Mouse (Mus musculus): ENCODE results near the gene 1700113H08Rik. TPM values are rescaled to one million over a fixed set of nuclear protein-coding genes. Genes with fewer than 3 reads are reported as not detected.

Gene 1700113H08Rik
- total RNA-seq, 2 experiments from 2014 or later = not detected

DNA sequence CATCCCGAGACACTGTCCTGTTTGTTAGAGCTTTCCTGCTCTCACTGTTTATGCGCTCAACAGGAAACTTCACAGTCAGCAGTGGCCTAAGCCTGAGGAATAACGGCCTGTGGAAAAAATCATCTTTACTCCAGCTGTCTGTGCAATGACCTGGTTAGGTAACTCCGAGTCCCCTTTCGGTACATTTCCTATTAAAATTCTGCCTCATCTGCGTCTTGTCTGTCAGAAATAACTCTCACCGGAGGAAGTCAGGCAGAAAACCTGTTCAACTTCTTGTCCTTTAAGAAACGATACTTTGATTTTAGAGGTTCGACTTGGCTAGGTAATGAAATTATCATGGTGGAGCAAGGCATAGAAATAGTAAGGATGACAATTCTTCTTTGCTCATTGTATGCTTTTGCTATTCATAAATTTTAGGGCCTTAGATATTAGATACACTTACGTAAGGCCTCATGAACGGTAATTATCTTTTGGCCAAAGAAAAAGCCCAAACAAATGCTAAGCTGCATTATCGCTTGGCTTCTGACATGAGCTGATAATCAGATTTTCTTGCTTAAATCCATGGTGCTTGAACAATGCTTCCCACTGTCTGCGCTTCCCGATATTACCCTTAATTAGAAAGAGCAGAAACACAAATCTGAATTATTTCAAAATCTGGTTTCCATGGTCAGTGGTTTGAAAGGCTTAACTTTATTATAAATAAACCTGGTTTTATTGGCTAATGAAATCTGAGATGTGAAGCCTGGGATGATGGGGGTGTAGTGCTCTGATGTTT, 96.1 kb downstream of the 1700113H08Rik start:
- intact Hi-C loops (cut with DNase I) = no loop called here
- DNase-seq (ENCODE audit: low spot score in 2 of 2) = no peak

DNA sequence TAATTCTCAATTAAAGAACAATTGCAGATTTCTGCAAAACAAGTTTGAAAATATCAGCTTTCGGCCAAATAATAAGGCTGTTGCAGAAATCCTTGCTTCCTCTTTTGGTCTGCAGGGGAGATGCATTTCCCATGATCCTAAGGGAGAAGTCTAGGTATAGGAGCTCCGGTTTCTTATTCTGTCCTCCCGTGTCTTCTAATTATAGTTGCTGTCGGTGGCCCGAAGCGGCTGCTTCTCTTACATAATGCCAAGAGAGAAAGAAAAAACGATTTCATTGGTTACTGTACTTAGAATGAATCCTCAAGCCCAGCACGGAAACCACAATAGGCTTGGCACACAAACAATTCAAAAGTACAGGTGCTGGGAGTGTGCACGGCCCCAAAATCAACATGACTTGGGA, 101.9 kb downstream of the 1700113H08Rik start:
- peak in 1 of 2 experiments; percentile 12 for DNase-seq (ENCODE audit: low spot score in 2 of 2)

DNA sequence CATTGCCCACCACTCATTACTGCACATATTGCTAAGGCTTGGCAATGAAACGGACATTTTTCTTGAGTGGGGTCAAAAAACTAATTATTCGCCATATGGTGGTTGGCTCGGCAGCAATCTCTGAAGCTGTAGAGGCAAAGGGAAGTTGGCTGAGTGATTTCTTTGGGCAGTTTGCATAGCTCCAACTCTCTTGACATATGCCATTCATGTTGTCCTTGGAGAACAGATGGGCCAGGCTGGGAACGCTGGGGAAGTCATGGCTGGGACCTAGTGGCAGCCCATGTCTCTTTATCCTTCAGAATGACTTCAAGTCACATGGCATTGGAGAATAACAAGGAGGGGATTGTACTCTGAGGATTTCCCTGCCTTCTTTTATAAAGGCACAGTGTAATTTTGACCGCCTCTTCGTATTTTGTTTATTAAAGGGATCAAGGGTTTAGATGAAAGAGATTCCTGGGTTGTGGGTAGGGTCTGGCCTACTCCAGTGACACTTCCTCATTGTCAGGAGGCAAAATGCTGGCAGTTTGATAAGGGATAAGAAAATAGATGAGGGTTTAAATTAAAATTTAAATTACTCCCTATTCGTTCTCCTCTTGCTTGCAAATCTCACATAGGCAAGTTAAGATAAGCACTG, 138.4 kb downstream of the 1700113H08Rik start:
- no peak for DNase-seq (ENCODE audit: low spot score in 2 of 2)
- intact Hi-C loops (cut with DNase I) = no loop called here

More for the DNA sequence above, 101.9 kb downstream of the 1700113H08Rik start:
- intact Hi-C loops (cut with DNase I) = no loop called here

DNA sequence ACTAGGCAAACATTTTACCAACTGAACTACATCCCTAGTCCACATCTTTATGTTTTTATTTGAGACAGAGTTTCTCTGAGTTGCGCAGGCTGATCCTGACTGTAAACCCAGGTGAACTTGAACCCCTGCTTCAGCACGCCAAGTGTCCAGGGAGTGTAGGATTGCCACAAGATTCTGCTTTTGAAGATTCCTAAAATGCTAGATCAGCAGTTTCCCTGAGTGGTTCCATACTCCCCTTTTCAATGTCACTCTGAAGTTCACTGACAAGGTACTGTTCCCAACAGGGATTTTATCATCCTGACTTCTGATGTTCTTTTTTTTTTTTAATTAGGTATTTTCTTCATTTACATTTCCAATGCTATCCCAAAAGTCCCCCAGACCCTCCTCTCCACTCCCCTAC, 140.9 kb downstream of the 1700113H08Rik start:
- DNase-seq (ENCODE audit: low spot score in 2 of 2) = no peak
- intact Hi-C loops (cut with DNase I) = no loop called here

DNA sequence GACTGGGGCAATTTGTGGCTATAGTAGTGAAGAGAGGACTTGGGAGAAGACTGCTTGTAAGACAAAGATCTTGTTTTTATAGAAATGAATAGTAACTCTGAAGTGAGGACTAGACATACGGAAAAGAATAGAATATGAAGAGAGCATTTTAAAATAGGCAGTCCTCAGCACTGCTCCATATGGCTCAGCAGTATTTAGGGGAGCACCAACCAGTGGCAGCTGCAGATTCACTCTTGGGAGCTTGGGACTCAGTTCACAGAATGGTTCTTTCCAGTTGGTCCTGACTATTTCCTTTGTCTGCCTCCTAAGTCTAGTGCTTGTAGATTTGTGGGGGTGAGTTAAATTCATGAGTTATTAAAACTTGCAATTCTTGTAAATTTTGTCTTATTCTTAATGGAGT, 151.6 kb downstream of the 1700113H08Rik start:
- intact Hi-C loops (cut with DNase I) = no loop called here
- DNase-seq (ENCODE audit: low spot score in 2 of 2) = no peak

DNA sequence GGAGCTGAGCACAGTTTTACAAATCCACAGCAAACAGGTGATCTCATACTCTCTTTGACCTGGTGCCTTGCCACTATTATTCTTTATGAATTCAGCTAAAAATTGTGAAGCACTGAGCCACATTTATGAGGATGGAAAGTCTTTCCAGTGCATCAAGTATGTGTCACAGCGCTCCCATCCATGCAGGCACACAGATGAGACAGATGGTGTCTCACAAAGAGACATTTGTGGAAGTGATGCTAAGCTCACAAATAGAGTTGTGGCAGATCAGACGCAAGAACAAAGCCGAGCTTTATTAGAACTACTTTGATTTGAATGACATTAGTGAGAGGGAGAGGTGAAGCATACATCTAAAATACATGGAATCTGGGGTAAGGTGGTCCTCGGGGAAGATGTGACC, 153.2 kb downstream of the 1700113H08Rik start:
- intact Hi-C loops (cut with DNase I) = loop anchor here (5.0 kb wide), 1 partner anchor 281 kb away; the partner anchor contains the start of gene Ascl1
- DNase-seq (ENCODE audit: low spot score in 2 of 2) = no peak

DNA sequence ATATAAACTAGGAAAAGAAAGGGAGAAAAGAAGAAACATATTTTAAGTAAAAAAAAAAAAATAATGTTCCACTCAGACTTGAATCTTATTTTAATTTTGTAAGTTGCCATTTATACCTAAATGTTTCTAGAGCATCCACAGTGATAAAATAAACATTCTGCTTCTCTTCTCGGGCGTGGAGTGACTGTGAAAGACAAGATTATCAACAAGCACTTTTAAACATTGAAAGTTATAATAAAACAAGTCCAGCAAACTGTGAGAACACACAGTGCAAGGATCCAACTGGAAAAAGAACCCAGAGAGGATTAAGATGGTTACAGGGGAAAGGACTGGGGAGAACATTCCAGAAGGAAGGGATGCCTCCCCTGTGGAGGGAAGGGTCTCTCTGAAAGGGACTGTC, 155.0 kb downstream of the 1700113H08Rik start:
- intact Hi-C loops (cut with DNase I) = loop anchor here (5.0 kb wide), 1 partner anchor 279 kb away; the partner anchor contains the start of gene Ascl1
- DNase-seq (ENCODE audit: low spot score in 2 of 2) = no peak

DNA sequence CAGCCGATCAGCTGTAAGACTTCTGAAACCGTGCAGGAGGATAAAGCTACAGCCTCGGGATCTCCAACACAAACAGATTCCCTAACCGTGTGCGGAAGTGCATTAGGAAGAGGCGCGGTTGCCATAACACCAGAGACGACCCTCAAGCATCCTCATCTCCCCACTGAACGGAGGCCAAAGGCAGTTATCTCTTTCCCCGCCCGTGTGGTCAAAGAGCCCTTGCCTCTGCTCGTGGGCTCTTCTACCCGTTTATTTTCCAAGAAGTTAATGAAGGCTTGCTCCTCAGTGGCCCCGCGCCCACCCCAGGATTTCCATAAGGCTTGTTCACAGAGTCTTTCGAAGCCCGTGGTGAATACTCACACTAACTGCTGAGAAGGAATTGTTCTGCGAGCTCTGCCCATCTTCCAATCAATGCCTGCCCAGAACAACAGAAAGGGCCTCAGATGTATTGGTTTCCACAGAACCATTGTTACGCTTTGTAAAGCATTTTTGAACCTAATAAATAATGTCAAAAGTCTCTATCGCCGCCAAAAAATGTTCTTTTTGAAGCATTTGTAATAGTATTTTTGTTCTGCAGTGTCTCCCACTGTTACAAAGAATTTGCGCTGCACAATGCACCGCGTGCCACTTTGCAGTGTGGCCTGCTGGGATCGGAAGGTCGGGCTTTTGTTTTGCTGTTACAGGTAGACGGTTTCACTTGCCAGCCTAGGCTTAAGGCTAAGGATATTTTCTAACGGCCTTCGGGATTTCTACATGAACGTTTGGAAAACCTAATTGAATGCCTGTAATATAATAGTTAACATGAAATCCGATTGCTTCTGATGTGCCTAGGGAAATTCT, 172.4 kb downstream of the 1700113H08Rik start:
- intact Hi-C loops (cut with DNase I) = no loop called here
- no peak for DNase-seq (ENCODE audit: low spot score in 2 of 2)

DNA sequence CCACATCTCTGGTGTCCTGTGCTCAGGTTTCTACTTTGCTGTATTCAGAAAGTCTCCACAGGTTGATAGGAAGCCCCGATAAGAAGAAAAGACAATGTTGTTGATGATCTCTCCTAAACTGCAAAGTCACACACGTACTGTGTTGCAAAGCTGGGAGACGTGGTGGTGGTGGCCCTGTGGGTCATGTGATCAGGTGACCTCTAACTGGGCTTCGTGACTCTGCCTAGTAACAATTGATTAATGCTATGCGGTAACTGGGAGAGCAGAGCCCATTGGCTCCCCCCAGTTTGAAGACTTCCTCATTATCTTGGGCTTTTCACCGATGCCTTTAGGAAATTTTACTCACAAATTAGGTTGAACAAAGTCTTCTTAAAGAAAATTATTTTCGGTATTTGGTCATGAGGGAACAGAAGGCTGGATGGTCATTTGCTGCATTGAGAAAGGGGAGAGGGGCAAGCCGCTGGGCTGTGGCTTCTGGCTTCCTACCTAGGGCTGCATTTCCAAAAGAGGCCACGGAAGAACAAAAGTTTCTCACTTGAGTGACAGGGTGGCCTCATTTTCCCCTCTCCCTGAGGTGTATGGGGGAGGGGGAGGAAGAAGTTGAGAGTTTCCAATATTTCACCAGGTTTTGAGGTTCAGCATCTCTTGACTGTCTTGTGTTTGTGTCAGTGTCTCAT, 181.6 kb downstream of the 1700113H08Rik start:
- no peak for DNase-seq (ENCODE audit: low spot score in 2 of 2)
- intact Hi-C loops (cut with DNase I) = no loop called here

DNA sequence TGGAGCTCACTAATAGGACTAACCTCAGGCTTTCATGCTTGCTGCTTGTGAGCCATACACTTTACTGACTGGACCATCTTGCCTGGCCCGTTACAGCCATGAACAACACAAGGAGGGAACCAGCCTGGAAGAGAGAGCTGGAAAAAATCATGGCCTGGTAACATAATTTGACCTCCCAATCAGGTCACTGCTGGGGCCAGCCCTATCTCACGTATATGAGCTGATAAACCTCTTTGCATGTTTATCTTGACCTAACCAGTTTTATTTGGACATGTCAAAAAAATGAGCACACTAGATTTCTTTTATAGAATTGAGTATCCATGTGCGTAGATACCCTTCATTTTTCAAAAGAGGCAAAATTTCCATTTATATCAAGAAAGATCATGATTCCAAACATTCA, 213.9 kb downstream of the 1700113H08Rik start:
- DNase-seq (ENCODE audit: low spot score in 2 of 2) = no peak
- intact Hi-C loops (cut with DNase I) = loop anchor here (10.0 kb wide), 1 partner anchor 223 kb away; the partner anchor contains the start of gene Ascl1

DNA sequence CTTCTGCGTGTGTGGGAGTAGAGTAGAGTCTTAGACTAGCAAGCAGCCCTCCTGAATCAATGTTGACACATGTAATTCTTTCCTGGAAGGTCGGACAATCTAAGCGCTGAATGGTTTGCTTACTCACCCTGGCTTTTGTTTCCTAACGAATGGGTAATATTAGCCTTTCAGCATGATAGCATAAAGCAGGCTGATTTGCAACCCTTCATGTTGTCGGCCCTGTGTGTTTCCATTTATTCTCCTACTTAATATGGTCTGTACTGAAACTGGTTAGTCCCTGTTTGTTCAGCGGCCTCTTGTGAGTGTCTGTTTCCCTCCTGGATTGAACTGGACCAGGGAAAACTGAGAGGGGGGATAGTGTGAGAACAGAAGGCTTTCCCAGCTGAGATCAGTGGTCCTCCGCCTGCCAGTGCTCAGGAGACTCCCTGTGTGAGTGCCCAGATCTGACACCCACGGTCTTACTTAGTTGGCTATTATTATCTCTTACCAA, 214.3 kb downstream of the 1700113H08Rik start:
- DNase-seq (ENCODE audit: low spot score in 2 of 2) = no peak
- intact Hi-C loops (cut with DNase I) = loop anchor here (10.0 kb wide), 1 partner anchor 223 kb away; the partner anchor contains the start of gene Ascl1

DNA sequence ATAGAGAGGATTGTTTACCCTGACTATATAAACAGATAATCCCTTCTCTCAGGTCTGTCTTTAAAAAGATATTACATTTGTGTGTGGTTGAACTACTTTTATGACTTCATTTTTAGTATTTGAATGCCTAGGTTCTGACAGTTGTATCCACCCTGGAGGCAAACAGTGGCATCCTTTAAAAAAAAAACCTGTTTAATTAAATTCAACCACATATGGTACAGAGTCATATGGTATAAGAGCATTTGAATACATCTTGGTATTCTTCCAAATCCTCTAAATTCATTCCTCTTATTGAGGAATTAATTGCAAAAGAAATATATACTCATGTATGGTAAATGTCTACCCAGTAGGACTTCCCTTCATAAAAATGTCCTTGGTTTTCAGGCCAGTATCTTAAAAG, 217.2 kb downstream of the 1700113H08Rik start:
- intact Hi-C loops (cut with DNase I) = loop anchor here (10.0 kb wide), 1 partner anchor 220 kb away; the partner anchor contains the start of gene Ascl1
- no peak for DNase-seq (ENCODE audit: low spot score in 2 of 2)

Other genes with a start within 250 kb of the 1700113H08Rik start
- gene Stab2, start 50.0 kb upstream of the 1700113H08Rik start, total RNA-seq (2021) = under 1 TPM; 0.32 to 0.54 TPM

All from left cerebral cortex, postnatal 36 days (tissue).